Mouse (Mus musculus): ENCODE data around the gene Serac1.

DNA sequence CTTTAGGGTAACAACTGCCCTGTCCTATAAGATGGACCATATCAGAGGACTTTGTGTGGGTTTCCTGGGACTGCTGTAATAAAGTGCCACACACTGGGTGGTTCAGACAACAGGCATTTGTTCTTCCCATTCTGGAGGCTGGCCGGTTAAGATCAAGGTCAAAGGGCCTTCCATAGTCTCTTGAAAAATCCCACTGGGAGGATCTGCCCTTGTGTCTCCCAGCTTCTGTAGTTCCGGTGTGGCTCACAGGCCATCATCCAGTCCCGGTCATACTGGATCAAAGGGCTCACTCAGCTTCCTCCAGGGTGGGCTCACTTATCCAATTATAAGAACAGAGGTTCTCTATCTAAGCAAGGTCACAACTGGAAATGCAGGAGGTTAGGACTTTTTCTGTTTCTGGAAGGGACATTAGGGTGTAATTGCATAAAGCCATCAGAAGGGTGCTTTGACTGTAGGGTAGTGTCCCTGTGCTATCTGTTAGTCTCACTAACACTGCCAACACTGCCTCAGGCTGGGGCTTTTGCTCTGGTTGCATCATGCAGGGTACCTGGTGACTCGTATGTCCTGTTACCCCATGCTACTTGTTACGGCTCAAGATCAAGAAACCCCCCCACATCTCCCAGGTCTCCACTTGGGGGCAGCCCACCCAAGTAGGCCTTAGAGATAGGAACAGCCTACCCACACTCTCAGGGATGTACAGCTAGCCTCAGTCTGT is 86.5 kb downstream of the Serac1 start:
- TF ChIP-seq CTCF (IDR thresholded peaks at IDR 0.05; ENCODE audit: borderline replicate concordance, extremely low read depth, insufficient read depth, insufficient read length) (no peak), POLR2A (IDR thresholded peaks at IDR 0.05; ENCODE audit: borderline replicate concordance, extremely low read depth, insufficient read depth, insufficient read length, poor library complexity, severe bottlenecking) (no peak)
